In genomic region chr1:179552751-179553150, GRCm38 (mm10) we compare ENCODE assay signal across 8 mouse cellular contexts. TPM values are rescaled to one million over a fixed set of nuclear protein-coding genes. Genes with fewer than 3 reads are reported as not detected.
DNase-seq lines count a peak whose midpoint lies in the region; ATAC-seq and TF ChIP-seq lines count a peak whose summit lies in the region.
"Had no signal": no experiment of that assay in that cellular context is flagged by ENCODE, and none has a peak within 500 bp of the region (broad histone marks: within the 10 kb centered on the region; RNA-seq: fewer than 3 reads in every experiment).

No protein-coding gene starts in this region.

- H3K4me1 ChIP-seq in heart, embryonic 10.5 days = peaks cover 20% of the 10 kb centered on the region
- peaks cover 28% of the 10 kb centered on the region for H3K4me1 ChIP-seq in heart, embryonic 15.5 days (replicated peaks)
- H3K4me1 ChIP-seq in lung, postnatal 0 days (ENCODE audit: insufficient read depth, low read depth, low read length) = peaks cover 10% of the 10 kb centered on the region; the same call in 1 of the 2 replicates
- peaks cover 10% of the 10 kb centered on the region for H3K4me1 ChIP-seq in hindbrain, embryonic 12.5 days

- DNase-seq in heart, embryonic 10.5 days (ENCODE audit: low spot score) = no peak
- no peak for DNase-seq in heart, postnatal 36 days
- DNase-seq in ES-CJ7 (ENCODE audit: low read depth, low spot score) = peak; percentile 52
- peak; percentile 86 for DNase-seq in lung, postnatal 0 days (ENCODE audit: low spot score)
- no peak for DNase-seq in left cerebral cortex, adult 18-20 months (ENCODE audit: low spot score in 2 of 2)
- DNase-seq: embryo, embryonic 11 days had no signal

- H3K4me3 ChIP-seq in heart, embryonic 10.5 days = no peak overlapping the region
- no peak overlapping the region for H3K4me3 ChIP-seq in heart, embryonic 15.5 days
- no peak overlapping the region for H3K4me3 ChIP-seq in lung, postnatal 0 days (ENCODE audit: low read depth, low read length)
- H3K4me3 ChIP-seq in hindbrain, embryonic 12.5 days = no peak overlapping the region

- no peak for TF ChIP-seq EP300 in lung, postnatal 0 days (IDR thresholded peaks at IDR 0.05)

- no peak overlapping the region for H3K9ac ChIP-seq in heart, embryonic 15.5 days
- H3K9ac ChIP-seq in lung, postnatal 0 days (replicated peaks; ENCODE audit: low read depth) = no peak overlapping the region
- no peak overlapping the region for H3K9ac ChIP-seq in hindbrain, embryonic 12.5 days

- H3K4me2 ChIP-seq in heart, embryonic 15.5 days = no peak overlapping the region
- no peak overlapping the region for H3K4me2 ChIP-seq in lung, postnatal 0 days (replicated peaks; ENCODE audit: low read depth, low read length)
- no peak overlapping the region for H3K4me2 ChIP-seq in hindbrain, embryonic 12.5 days (replicated peaks)

- 0 out of 2 replicates have a peak overlapping the region, but pooled peaks have one; percentile 17 for H3K27ac ChIP-seq in heart, embryonic 10.5 days
- peak overlapping the region; percentile 53 for H3K27ac ChIP-seq in heart, embryonic 15.5 days
- peak overlapping the region; percentile 76 for H3K27ac ChIP-seq in lung, postnatal 0 days (ENCODE audit: low read length)
- H3K27ac ChIP-seq in hindbrain, embryonic 12.5 days = no peak overlapping the region

- no peaks in the 10 kb centered on the region for H3K36me3 ChIP-seq in heart, embryonic 10.5 days
- H3K36me3 ChIP-seq in heart, embryonic 15.5 days = no peaks in the 10 kb centered on the region
- no peaks in the 10 kb centered on the region for H3K36me3 ChIP-seq in lung, postnatal 0 days (ENCODE audit: insufficient read depth, low read length)
- no peaks in the 10 kb centered on the region for H3K36me3 ChIP-seq in hindbrain, embryonic 12.5 days

- 46% methylated on average over 7 of the region's 7 CpGs for WGBS in heart, embryonic 10.5 days
- WGBS in heart, embryonic 15.5 days = 45% methylated on average over 7 of the region's 7 CpGs
- WGBS in lung, postnatal 0 days = 39% methylated on average over 7 of the region's 7 CpGs
- 47% methylated on average over 7 of the region's 7 CpGs for WGBS in hindbrain, embryonic 12.5 days

- no peak for TF ChIP-seq CTCF in lung, postnatal 0 days (IDR thresholded peaks at IDR 0.05)

- no peaks in the 10 kb centered on the region for H3K27me3 ChIP-seq in heart, embryonic 10.5 days (ENCODE audit: insufficient read depth, poor library complexity, severe bottlenecking)
- no peaks in the 10 kb centered on the region for H3K27me3 ChIP-seq in heart, embryonic 15.5 days
- no peaks in the 10 kb centered on the region for H3K27me3 ChIP-seq in lung, postnatal 0 days (replicated peaks; ENCODE audit: insufficient read depth, low read length)
- no peaks in the 10 kb centered on the region for H3K27me3 ChIP-seq in hindbrain, embryonic 12.5 days

- intact Hi-C loops in heart, postnatal 36 days (cut with DNase I) = no loop called here

- ATAC-seq in heart, embryonic 15.5 days (replicated peaks; ENCODE audit: insufficient number of reproducible peaks, insufficient read depth, low FRiP score, low read depth) = no peak
- peak; percentile 85 for ATAC-seq in lung, postnatal 0 days
- no peak for ATAC-seq in hindbrain, embryonic 12.5 days (ENCODE audit: low FRiP score)

- no peaks in the 10 kb centered on the region for H3K9me3 ChIP-seq in heart, embryonic 10.5 days
- H3K9me3 ChIP-seq in heart, embryonic 15.5 days (replicated peaks) = no peaks in the 10 kb centered on the region
- no peaks in the 10 kb centered on the region for H3K9me3 ChIP-seq in lung, postnatal 0 days (ENCODE audit: low read length)
- H3K9me3 ChIP-seq in hindbrain, embryonic 12.5 days (replicated peaks) = no peaks in the 10 kb centered on the region

RNA-seq across cellular contexts. Expression of gene Cnst, which starts 6.6 kb away (rescaled TPM):
- polyA plus RNA-seq in heart, embryonic 10.5 days (2016; fragmentation: Nextera tagmentation; extraction: Ambion mirVana) = 15.9 and 18.9 TPM in 2 replicates
- total RNA-seq in heart, postnatal 36 days (2021) = 10 to 100 TPM; 45.2 to 45.4 TPM
- polyA plus RNA-seq in heart, embryonic 15.5 days (2015; fragmentation: Nextera tagmentation; extraction: Ambion mirVana) = 16.6 and 18.3 TPM in 2 replicates
- 13.8 and 16.8 TPM in 2 replicates for polyA plus RNA-seq in lung, postnatal 0 days (2015; fragmentation: Nextera tagmentation; extraction: Ambion mirVana)
- polyA plus RNA-seq in hindbrain, embryonic 12.5 days (2016; fragmentation: Nextera tagmentation; extraction: Ambion mirVana) = 32.1 and 33.4 TPM in 2 replicates
- 10 to 100 TPM; 37.2 to 40.1 TPM for total RNA-seq in left cerebral cortex, adult 18-20 months (2021)

RNA-seq across cellular contexts. Expression of gene Tfb2m, which starts 6.7 kb away (rescaled TPM):
- polyA plus RNA-seq in heart, embryonic 10.5 days (2016; fragmentation: Nextera tagmentation; extraction: Ambion mirVana) = 22.4 and 24.7 TPM in 2 replicates
- total RNA-seq in heart, postnatal 36 days (2021) = 10 to 100 TPM; 49.4 to 56.2 TPM
- 19.8 and 27.9 TPM in 2 replicates for polyA plus RNA-seq in heart, embryonic 15.5 days (2015; fragmentation: Nextera tagmentation; extraction: Ambion mirVana)
- polyA plus RNA-seq in lung, postnatal 0 days (2015; fragmentation: Nextera tagmentation; extraction: Ambion mirVana) = 22.3 and 26.1 TPM in 2 replicates
- 30.0 and 34.8 TPM in 2 replicates for polyA plus RNA-seq in hindbrain, embryonic 12.5 days (2016; fragmentation: Nextera tagmentation; extraction: Ambion mirVana)
- 10 to 100 TPM; 20.8 to 23.8 TPM for total RNA-seq in left cerebral cortex, adult 18-20 months (2021)

RNA-seq across cellular contexts. Expression of gene Smyd3, which starts 34.9 kb away (rescaled TPM):
- polyA plus RNA-seq in heart, embryonic 10.5 days (2016; fragmentation: Nextera tagmentation; extraction: Ambion mirVana) = 11.4 and 16.1 TPM in 2 replicates
- 1 to 10 TPM; 6.9 to 7.2 TPM for total RNA-seq in heart, postnatal 36 days (2021)
- 9.1 and 11.1 TPM in 2 replicates for polyA plus RNA-seq in heart, embryonic 15.5 days (2015; fragmentation: Nextera tagmentation; extraction: Ambion mirVana)
- polyA plus RNA-seq in lung, postnatal 0 days (2015; fragmentation: Nextera tagmentation; extraction: Ambion mirVana) = 5.8 and 6.5 TPM in 2 replicates
- 19.4 and 20.8 TPM in 2 replicates for polyA plus RNA-seq in hindbrain, embryonic 12.5 days (2016; fragmentation: Nextera tagmentation; extraction: Ambion mirVana)
- total RNA-seq in left cerebral cortex, adult 18-20 months (2021) = 10 to 100 TPM; 26.6 to 27.4 TPM

Comparison
In these comparisons a context has a peak if more than half of its experiments do, and no peak if none do; other contexts are left out.
1. DNase-seq: peak in ES-CJ7 (single experiment) and lung, postnatal 0 days (single experiment); none in heart, embryonic 10.5 days (single experiment), heart, postnatal 36 days (0 of 2) and left cerebral cortex, adult 18-20 months (0 of 2).